Mouse (Mus musculus) gastrocnemius, postnatal 25 days (tissue): ENCODE results near the gene Casc4. TPM values are rescaled to one million over a fixed set of nuclear protein-coding genes. Genes with fewer than 3 reads are reported as not detected.

Experiments
- DNase-seq: peaks from one replicate; pipeline ENCODE4 v3.0.0; 2022
- long read RNA-seq, 2 experiments: library from polyadenylated mRNA; stranded (forward); transcript quantifications; one replicate each; pipeline ENCODE4 v2.0.0; 2021
- total RNA-seq, 2 experiments: library from RNA; stranded (reverse); gene quantifications; 1 replicate in 1 of 2; 2 replicates in 1 of 2; pipeline ENCODE4 v1.2.3; 2021

Gene Casc4
- 10 to 100 TPM in 1 of 2 experiments, 1 to 10 TPM in 1; 8.8 to 10.2 TPM for total RNA-seq
- long read RNA-seq, experiment 1, full-length matches to known transcripts, result 2 of 3 reads
- long read RNA-seq, experiment 1, partial matches to known transcripts, result 0 of 3 reads
- long read RNA-seq, experiment 1, other reads (novel, unspliced or antisense), result 1 of 3 reads
- long read RNA-seq, experiment 2, full-length matches to known transcripts, result 5 of 7 reads
- long read RNA-seq, experiment 2, partial matches to known transcripts, result 1 of 7 reads
- long read RNA-seq, experiment 2, other reads (novel, unspliced or antisense), result 1 of 7 reads

DNA sequence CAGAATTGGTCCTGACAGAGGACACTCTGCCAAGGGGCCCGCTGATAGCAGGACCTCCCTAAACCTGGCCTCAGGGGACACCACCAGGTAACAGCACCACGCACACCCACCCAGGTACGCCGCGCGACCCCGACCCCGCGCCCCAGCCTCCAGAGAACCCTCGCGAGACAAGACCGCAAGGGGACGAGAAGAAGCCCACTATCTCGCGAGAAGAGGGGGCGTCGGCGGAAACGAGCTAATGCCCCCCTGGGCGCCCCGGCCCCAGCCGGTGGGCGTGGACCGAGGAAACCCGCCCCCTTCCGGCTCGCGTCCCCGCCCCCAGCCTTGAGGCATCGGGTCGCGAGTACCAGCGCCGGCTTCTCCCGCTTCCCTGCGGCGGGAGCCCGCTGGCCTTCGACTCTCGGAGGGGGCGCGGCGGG is at the start of gene Casc4:
Gene Casc4, plus strand, starts transcription at position 339 of the 419 bp plus-strand sequence.
- DNase-seq, result peak; percentile 87

DNA sequence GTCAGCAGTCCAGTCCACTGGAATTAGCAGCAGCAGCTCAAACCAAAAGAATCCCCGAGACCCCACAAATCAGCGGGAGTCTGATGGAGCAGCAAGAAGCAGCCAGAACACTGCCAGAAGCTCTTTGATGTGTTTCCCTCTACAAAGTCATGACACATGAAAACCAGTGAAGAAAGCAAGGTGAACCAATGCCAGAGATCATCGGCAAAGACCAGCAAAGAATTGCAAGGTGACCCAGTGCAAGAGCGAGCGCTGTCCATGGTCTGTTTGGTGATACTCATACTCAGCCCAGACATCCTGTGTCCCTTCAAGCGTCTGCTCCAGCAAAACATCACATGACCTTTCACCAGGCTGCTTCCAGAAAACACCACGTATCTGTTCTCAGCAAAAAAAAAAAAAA is 45.0 kb upstream of the Casc4 start:
- DNase-seq, result no peak

DNA sequence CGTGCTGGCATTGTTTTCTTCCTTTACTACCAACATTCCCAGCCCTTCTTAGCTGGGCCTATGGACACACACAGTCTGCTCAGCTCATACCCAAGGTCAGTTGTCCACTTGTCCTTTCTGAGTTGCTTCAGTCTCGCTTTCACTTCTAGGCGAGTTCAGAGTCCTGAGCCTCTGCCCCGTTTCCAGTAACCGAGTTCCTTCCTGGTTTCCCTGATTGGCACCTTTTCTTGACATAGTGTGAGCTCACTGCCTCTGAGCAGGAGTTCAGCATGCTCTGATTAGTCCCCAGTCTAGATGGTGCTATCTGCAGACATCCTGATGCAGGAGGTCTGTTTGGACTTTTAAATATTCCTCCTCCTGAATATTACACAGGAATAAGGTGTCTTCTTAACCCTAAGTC is 42.1 kb upstream of the Casc4 start:
- DNase-seq, result no peak

DNA sequence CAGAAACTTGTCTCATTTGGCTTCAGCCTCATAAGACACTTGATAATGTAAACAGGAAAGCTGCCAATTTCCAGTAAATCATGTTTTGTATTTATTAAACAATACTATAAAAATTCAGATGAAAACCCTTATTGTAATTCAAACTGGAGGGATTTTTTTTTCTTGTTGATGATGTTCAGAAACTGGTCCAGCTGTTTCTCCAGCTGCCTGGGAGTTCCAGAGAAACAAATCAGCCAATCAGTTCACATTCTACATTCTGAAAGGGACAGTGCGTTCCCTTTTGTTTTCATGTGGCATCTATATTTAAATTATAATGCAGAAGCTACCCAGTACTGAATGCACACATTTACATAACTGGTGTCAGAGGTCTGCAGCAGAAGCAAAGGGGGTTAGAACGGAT is 40.6 kb upstream of the Casc4 start:
- no peak for DNase-seq

DNA sequence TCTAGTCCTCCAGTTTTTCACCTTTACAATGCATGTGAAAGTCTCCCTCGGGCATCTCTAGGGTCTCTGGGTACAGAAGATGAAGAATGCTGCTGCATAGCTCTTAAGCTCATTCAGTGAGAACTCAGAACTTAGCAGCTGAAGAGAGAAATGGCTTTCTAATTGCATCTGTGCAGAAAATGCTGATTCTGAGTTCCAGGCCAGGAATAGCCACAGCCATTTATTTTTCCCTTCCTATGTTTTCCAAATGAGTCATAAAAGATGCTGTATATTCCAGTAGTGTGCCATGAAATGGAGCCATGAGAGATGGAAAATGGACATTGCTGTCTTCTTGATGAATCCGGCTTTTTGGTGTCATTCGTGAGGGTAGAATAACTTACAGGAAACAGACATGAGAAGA is 38.4 kb upstream of the Casc4 start:
- DNase-seq, result no peak

DNA sequence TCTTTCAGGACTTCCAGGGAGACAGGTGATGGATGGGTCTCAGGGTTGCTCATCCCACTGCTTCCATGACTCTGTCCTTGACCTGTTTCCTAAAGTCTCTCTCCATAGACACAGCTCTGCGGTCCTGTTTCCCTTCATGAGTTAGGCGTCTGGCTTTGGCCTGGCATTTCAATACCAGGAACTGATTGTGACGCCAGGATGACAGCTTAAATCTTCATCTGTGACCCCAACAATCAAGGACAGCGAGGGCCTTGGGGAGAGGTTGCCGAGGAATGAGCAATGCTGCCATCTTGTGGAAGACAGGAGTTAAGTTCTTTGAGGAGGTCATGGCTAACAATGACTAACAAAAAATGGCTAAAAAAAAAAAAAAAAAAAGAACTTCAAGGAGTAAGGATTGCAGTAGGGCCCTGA is 34.3 kb upstream of the Casc4 start:
- peak; percentile 9 for DNase-seq

DNA sequence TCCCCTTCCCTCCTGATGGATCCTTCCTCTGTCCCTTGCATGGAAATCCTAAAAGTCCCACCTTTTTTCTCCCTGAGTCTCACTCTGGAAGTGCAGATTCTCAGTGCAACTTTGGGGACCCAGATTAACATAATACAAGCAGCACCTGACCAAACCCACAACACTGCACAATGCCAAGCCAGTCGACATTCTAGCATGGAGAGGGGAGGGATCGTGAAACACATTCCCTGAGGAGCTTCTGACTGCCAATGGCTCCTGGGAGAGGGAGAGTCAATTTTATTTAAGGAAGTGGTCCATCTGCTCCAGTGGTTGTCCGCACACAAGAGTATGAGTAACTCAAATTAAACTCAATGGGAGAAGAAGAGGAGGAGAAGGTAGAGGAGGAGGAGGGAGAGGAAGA is 31.8 kb upstream of the Casc4 start:
- no peak for DNase-seq

DNA sequence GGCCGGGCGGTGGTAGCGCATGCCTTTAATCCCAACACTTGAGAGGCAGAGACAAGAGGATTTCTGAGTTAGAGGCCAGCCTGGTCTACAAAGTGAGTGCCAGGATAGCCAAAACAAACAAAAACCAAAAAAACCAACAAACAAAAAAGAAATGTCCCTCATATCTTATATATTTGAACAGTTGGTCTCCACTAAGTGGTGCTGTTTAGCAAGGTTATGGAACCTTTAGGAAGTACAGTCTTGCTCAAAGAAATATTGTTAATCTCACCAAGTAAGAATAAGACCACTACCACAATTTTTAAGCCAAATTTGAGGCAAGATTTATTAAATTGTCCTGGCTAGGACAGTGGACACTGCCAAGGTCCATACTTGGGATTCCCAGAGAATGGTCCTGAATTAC is 25.3 kb upstream of the Casc4 start:
- DNase-seq, result no peak

DNA sequence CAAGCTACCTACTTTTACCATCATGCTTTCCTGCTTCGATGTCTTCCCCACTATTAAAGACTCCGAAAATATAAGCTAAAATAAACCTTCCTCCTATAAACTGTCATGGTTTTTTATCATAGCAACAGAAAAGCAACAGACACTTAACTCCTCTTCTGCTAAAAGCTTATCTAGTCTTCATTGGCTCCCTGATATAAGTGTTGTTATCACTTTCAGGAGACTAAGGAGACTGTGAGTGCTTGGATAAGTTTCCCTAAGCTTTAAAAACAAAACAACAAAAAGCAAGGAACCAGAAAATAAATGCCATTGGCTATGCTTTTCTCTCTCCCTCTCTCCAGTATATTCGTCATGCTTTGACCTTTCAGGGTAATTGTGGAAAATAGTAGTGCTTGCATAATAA is 24.5 kb upstream of the Casc4 start:
- DNase-seq, result no peak

DNA sequence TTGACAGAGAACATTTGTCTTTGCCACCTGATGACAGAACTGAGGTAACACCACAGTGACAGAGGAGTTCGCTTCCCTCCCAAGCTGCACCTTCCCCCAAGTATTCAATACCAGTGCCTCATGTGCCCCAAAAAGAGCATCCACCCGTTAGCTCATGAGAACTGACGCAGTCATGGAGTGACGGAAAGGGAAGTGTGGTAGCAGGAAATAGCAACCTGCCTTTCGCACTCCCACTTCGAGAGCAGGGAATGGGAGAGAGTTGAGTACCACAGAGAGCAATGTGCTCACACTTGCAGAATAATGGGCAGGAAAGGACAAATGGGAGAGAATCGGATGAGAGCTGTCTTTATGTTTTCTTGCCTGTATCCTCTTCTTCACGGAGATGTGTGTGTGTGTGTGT is 20.7 kb upstream of the Casc4 start:
- DNase-seq, result no peak

DNA sequence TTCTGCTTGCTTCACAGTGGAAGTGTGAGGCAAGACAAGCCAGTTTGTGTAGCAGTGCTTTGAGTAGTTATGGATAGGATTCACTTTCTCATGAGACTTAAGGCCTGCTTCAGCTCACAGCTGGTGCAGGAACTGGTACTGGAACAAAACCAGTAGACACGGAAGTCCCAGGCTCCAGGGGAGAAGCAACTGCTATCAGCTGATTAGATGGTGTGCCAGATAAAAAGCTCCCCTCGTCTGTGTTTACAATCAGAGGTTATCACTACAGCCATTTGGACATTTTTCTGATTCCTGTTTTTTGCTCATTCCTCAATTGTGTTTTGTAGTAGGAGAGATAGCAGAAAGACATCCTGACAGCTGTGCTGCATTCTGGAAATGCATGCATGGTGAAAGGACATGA is 14.7 kb upstream of the Casc4 start:
- DNase-seq, result no peak

DNA sequence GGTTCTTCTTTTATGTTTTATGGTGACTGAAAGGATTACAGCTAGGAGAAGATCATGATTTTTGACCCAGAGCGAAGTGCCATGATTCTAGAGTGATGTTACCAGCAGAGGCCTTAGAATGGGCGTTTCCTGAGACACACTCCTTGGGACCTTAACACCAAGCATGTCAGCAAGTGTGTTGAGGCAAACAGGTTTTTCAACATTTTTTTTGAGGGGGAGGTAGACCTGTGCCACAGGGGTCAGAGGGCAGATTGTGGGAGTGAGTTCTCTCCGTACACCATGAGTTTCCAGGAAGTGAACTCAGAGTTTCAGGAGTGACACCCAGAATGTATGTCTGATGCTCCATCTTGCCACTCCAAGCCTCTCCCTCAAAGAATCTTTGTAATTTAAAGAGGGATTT is 12.8 kb upstream of the Casc4 start:
- DNase-seq, result no peak

DNA sequence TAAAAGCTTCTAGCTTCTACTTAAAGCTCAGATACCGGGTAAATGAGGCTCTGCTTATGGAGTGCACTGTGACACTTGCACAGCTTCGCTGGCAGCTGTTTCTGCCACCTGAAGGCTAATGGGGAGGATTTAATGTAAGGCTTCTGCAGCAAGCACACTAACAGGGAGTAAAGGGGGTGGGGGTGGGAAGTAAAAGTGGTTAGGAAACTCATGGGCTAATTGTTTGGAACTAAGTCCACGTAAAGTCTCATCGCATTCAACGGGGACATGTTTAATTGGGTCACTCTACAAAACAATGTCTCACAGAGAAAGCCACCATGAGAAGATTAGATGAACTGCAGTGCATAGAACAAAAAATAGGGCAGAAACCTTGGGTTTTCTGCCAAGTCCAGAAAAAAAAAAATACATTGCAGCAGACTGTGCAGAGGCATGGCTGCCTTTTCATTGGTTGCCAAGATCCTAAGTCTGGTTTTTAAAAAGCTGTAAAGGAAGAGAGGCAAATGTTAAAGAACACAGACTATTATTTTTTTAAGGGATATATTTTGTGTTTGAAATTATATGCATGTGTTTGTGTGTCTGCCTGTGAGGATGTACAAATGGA is 7.3 kb upstream of the Casc4 start:
- no peak for DNase-seq

DNA sequence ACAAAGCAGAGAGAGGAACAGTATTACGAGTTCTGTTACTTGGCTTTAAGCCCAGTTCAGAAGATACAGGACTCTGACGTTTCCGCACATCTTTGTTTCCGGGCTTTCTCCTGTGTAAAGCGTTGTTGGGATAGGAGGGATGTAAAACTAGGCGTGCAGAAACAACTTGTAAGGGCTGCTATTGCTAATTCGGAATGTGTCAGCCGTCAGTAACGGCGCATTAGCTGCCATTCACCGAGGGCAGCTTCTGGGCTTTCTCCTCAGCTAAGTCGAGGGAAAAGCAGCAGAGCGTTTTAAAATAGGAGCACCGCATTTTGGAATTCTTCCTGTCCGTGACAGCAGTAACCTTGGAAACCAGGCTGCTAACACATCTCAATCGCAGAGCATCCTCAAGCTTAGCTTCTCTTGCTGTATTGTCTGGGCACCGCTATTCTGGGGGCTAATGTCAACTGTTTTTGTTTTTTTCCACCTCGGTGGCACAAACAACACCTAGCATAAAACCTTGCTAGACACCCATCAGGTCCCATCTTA is 634 bp upstream of the Casc4 start:
- DNase-seq, result no peak

DNA sequence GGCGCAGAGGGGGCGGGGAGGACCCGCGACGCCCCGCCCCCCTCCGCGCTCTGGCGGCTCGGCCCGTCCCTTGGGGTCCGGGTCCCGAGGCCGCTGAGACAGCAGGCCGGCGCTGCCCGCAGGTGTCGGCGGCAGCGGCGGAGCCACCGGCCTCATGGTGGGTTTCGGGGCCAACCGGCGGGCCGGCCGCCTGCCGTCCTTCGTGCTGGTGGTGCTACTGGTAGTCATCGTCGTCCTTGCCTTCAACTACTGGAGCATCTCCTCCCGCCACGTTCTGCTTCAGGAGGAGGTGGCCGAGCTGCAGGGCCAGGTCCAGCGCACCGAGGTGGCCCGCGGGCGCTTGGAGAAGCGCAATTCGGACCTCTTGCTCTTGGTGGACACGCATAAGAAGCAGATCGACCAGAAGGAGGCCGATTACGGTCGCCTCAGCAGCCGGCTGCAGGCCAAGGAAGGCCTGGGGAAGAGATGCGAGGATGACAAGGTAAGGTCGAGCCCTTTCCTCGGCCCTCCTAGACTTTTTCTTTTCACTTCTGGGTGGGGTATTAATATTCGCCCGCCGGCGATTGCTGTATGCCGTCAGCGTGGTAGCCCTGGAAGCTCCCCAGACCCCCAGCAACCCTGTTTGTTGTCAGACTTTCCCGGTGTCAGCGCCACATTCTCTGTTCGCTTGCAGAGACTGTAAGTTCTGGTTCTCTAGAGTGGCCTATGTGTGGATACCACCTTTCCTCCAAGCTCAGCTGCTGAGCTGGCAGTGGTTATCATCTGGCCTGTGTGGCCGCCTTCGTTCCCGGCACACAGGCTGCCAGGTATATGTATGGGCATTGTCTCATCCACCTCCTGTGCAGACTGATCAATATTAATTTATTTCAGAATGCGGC is 520 bp downstream of the Casc4 start:
- no peak for DNase-seq

DNA sequence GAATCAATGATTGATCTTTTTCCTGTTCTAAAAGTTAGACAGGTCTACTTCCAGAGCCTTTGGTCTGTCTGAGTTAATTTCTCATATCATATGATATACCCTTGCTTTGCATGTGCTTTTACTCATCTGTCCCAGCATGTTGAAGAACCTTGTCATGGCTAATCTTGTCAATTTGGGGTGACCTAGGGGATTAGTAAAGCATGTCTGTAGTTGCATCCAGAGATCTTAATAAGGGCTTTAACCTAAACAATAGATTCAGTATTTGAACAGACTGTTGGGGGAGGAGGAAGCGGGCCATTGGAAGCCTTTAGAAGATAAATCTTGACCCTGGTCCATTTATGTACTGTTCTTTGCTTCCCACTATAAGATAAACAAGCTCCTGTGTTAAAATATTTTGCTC is 12.7 kb downstream of the Casc4 start:
- no peak for DNase-seq

DNA sequence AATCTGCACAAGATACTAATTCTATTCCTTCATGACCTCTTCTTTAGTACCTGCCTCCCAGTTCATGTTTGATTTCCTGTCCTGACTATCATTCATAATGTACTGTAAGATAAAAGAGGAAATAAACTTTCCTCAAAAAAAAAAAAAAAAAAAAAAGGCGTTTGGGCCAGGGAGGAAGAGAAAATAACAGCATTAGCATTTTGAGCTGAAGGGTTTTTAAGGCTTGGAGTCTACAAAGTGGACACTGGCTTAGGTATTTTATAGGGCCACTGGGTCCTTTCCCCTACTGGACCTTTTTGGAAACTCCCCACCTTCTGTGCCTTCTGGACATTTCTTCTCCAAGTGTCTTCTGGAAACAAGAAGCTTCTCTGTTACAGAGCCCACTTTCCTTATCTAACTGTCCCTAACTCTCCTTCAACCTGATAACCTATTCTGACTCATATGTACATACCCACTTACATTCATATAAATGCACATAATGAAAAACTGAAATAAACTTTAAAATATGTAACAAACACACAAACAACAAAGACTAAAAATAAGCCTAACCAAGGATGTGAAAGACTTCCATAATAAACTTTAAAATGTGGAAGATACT is 18.8 kb downstream of the Casc4 start:
- no peak for DNase-seq

DNA sequence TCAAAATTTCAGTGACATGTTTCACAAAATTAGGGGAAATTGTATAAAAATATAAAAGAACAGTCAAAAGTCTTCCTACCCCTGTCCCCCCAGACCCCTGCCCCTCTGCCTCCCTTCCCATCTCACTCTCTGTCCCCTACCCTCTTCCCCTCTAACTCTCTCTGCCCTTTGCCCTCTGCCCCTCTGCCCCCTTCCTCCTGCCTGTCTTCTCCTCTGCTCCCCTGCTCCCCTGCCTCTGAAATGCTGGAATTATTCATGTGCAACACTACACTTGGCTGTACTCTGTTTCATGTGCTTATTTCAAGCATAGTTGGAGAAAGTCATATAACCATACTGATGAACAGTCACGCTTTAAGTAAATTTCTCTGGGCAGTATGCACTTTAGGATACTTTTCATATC is 19.6 kb downstream of the Casc4 start:
- no peak for DNase-seq

DNA sequence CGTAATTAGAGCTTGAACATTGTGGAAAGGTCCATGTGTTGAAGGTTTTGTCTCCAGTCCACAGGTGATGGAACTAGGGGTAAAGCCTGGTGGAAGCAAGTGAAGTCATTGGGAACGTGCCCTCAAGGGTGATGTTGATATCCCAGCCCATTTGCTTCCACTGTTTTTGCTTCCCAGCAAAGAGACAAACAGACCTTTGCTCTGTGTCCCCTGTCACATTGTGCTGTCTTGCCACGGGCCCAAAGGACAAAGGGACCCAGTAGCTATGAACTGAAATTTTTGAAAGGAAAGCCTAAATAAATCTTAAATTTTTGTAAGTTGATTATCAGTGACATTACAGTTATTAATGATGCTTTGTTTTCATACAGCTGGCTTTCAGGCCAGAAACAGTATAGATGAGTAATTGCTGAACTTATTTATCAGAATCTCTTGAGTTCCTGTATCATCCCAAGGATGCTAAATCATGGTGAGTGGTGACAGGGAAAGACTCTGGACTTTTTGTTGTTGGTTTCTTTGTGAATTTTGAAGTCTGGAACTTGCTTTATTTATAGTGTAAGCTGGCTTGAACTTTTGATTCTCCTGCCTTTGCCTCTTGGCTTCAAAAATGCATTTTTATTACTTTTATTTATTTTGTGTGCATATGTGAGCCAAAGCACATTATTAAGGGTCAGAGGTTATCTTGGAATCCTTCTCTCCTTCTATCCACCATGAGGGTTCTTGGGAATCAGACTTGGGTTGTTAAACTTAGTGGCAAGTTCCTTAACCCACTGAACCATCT is 22.1 kb downstream of the Casc4 start:
- no peak for DNase-seq

DNA sequence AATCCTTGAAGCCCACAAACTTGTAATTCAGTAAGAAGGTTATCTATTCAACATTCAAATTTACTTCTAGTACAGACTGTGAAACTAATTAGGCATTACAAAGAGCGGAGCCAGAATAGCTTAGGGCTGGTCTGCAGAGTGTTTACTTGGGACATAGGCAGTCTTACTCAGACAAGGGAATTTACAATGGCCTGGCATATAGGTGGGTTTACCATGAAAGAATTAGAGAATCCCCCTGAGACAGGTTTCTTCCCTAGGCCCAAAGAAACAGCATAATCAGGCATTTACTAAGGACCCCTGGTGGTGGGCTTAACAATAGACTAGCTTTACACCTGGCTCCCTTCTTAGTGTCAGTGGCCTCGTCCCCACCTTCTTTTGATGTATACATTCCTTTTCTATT is 28.5 kb downstream of the Casc4 start:
- DNase-seq, result no peak

DNA sequence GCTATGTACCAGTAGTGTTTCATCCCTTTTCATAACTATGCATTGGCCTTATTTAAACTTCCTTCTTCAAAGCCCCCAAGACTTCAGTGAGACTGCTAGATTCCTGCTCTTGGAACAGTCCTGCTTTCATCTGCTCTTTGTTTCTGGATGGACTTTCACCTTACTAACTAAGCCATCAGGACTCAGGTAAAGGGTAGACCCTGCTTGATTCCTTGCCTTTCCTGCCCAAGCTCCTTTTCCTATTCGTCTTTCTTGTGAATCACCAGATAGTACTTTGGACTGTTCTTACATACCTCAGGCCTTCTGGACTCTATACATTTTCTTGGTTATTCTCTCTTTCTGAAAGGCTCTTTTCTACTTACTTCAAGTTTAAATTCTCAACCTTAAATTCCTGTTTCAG is 30.1 kb downstream of the Casc4 start:
- DNase-seq, result no peak

DNA sequence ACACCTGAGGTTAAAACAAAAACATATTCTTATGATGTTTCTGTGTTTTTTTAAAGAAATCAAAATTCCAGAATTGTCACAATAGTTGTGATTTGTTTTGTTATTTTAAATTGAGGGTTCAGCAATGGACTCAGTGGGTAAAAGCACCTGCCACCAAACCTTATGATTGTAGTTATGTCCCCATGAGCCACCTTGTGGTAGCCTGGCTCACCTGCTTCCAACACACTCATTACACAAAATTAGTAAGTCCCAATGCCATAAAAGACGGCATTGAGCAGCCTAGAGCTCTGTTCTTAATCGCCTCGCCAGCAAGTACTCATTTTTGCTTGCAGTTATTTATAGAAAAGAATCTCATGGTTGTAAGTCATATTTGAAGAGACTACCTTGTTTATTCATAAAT is 43.2 kb downstream of the Casc4 start:
- DNase-seq, result no peak
